Mouse (Mus musculus) intestine, embryonic 14.5 days (tissue): Measurements from ENCODE around the gene Siva1. TPM values are rescaled to one million over a fixed set of nuclear protein-coding genes. Genes with fewer than 3 reads are reported as not detected.

Experiments used
- ATAC-seq: fragments of 200-750 bp; cut with Nextera tagmentation; replicated peaks from 2 replicates; pipeline ENCODE4 v1.8.0; 2017; ENCODE audit warnings: low read depth, moderate number of reproducible peaks, moderate TSS enrichment, moderate library complexity; ENCODE audit not compliant: low FRiP score, low TSS enrichment
- DNase-seq: peaks from one replicate; pipeline ENCODE4 v3.0.0-alpha.2; 2018; ENCODE audit warnings: low spot score
- H3K27ac ChIP-seq: fragments of 300-500 bp; sonication (generic); 2 replicates; pipeline ENCODE4 v1.5.1; 2014; ENCODE audit warnings: low read depth, mild to moderate bottlenecking, control low read depth
- H3K27me3 ChIP-seq: fragments of 300-500 bp; sonication (generic); replicated peaks from 2 replicates; pipeline ENCODE4 v1.6.1; 2014; ENCODE audit warnings: low read length, control low read depth; ENCODE audit not compliant: control insufficient read depth, insufficient read depth
- H3K36me3 ChIP-seq: fragments of 300-500 bp; sonication (generic); 2 replicates; pipeline ENCODE4 v1.6.1; 2014; ENCODE audit warnings: low read length, control low read depth; ENCODE audit not compliant: control insufficient read depth, insufficient read depth
- H3K4me1 ChIP-seq: fragments of 300-500 bp; sonication (generic); replicated peaks from 2 replicates; pipeline ENCODE4 v1.6.1; 2014; ENCODE audit warnings: low read length, control low read depth, mixed read lengths; ENCODE audit not compliant: control insufficient read depth, insufficient read depth
- H3K4me2 ChIP-seq: fragments of 300-500 bp; sonication (generic); 2 replicates; pipeline ENCODE4 v1.6.1; 2014; ENCODE audit warnings: low read length
- H3K4me3 ChIP-seq: fragments of 300-500 bp; sonication (generic); 2 replicates; pipeline ENCODE4 v1.5.1; 2014; ENCODE audit warnings: low read depth, low read length, control low read depth, mixed read lengths
- H3K9ac ChIP-seq: fragments of 300-500 bp; sonication (generic); 2 replicates; pipeline ENCODE4 v1.6.1; 2014; ENCODE audit warnings: mild to moderate bottlenecking, low read length
- H3K9me3 ChIP-seq: fragments of 300-500 bp; sonication (generic); 2 replicates; pipeline ENCODE4 v1.6.1; 2016; ENCODE audit warnings: low read length, control low read depth; ENCODE audit not compliant: control insufficient read depth
- WGBS: fragments of 180-500 bp; shearing (Covaris S2); extraction: QIAGEN DNeasy Blood & Tissue Kit; methylation state at CpG from one replicate; pipeline ENCODE4 v1.1.7; 2014; 5-methylcytosine and 5-hydroxymethylcytosine counted together
- polyA plus RNA-seq: library from polyadenylated mRNA; unstranded; fragments of >200 nt; fragmentation: Nextera tagmentation; extraction: Ambion mirVana; gene quantifications from 2 replicates; pipeline ENCODE4 v1.2.1, GENCODE M21; 2014

Siva1 gene
- polyA plus RNA-seq, 1 experiment from 2014 or later: 324 TPM

- ATAC-seq: no peak
- Histone ChIP-seq H3K27me3 (peaks cover 23% of the 10 kb centered on the region), H3K4me1 (peaks cover 23% of the 10 kb centered on the region; the same call in 1 of the 2 replicates), H3K27ac (no peak overlapping the region), H3K36me3 (no peaks in the 10 kb centered on the region), H3K9ac (no peak overlapping the region), H3K4me3 (peak overlapping the region; percentile 44; the same call in 1 of the 2 replicates), H3K4me2 (peak overlapping the region; percentile 99), H3K9me3 (no peaks in the 10 kb centered on the region)
- no peak for DNase-seq
- WGBS: 25% methylated on average over 13 of the region's 13 CpGs
Measured at GRCm38 (mm10) chr12:112618981-112619685, 25.3 kb upstream of the Siva1 start.

- H3K36me3 ChIP-seq: no peaks in the 10 kb centered on the region
- peak within 1 kb of the TSS; percentile 44 for H3K4me3 ChIP-seq
- under 1% methylated on average over 55 of the region's 56 CpGs for WGBS
- peak; percentile 61 for ATAC-seq
- H3K27me3 ChIP-seq: peaks cover 23% of the 10 kb centered on the region
- no peak within 1 kb of the TSS for H3K27ac ChIP-seq
- peak within 1 kb of the TSS; percentile 99 for H3K4me2 ChIP-seq
- no peaks in the 10 kb centered on the region for H3K9me3 ChIP-seq
- H3K9ac ChIP-seq: peak within 1 kb of the TSS; percentile 51; the same call in 1 of the 2 replicates
- H3K4me1 ChIP-seq: peaks cover 23% of the 10 kb centered on the region; the same call in 1 of the 2 replicates
- DNase-seq: peak; percentile 75
Measured at GRCm38 (mm10) chr12:112619686-112620353, 24.7 kb upstream of the Siva1 start, which contains the start of gene Adssl1. Adssl1 (plus strand) TSS chr12:112620045.

GRCm38 (mm10) chr12:112620354-112621061, 24.0 kb upstream of the Siva1 start:
- no peaks in the 10 kb centered on the region for H3K36me3 ChIP-seq
- DNase-seq (no peak), ATAC-seq (peak; percentile 33; the same call in 1 of the 2 replicates)
- H3K9ac ChIP-seq: peak overlapping the region; percentile 51; the same call in 1 of the 2 replicates
- peaks cover 23% of the 10 kb centered on the region for H3K27me3 ChIP-seq
- peak overlapping the region; percentile 99 for H3K4me2 ChIP-seq
- peak overlapping the region; percentile 44 for H3K4me3 ChIP-seq
- no peak overlapping the region for H3K27ac ChIP-seq
- no peaks in the 10 kb centered on the region for H3K9me3 ChIP-seq
- H3K4me1 ChIP-seq: peaks cover 23% of the 10 kb centered on the region; the same call in 1 of the 2 replicates
- 14% methylated on average over 16 of the region's 16 CpGs for WGBS

- H3K4me3 ChIP-seq: no peak overlapping the region
- H3K27me3 ChIP-seq: peaks cover 23% of the 10 kb centered on the region
- no peak overlapping the region for H3K27ac ChIP-seq
- DNase-seq: no peak
- peaks cover 23% of the 10 kb centered on the region; the same call in 1 of the 2 replicates for H3K4me1 ChIP-seq
- H3K4me2 ChIP-seq: no peak overlapping the region
- ATAC-seq: no peak
- 84% methylated on average over 3 of the region's 3 CpGs for WGBS
- H3K9me3 ChIP-seq: no peaks in the 10 kb centered on the region
- H3K9ac ChIP-seq: no peak overlapping the region
- no peaks in the 10 kb centered on the region for H3K36me3 ChIP-seq
Measured at GRCm38 (mm10) chr12:112621900-112622299, 22.6 kb upstream of the Siva1 start.

- Histone ChIP-seq H3K27me3 (peaks cover 22% of the 10 kb centered on the region), H3K4me1 (peaks cover 15% of the 10 kb centered on the region), H3K36me3 (no peaks in the 10 kb centered on the region), H3K9ac (no peak overlapping the region), H3K4me3 (no peak overlapping the region), H3K27ac (no peak overlapping the region), H3K9me3 (no peaks in the 10 kb centered on the region), H3K4me2 (no peak overlapping the region)
- 19% methylated on average over 2 of the region's 2 CpGs for WGBS
- DNase-seq (peak; percentile 91), ATAC-seq (no peak)
Measured at GRCm38 (mm10) chr12:112623742-112624141, 20.7 kb upstream of the Siva1 start.

- Histone ChIP-seq H3K36me3 (no peaks in the 10 kb centered on the region), H3K4me3 (no peak overlapping the region), H3K27ac (no peak overlapping the region), H3K4me1 (peaks cover 11% of the 10 kb centered on the region), H3K9ac (no peak overlapping the region), H3K9me3 (no peaks in the 10 kb centered on the region), H3K4me2 (no peak overlapping the region), H3K27me3 (peaks cover 11% of the 10 kb centered on the region)
- ATAC-seq (no peak), DNase-seq (no peak)
- 69% methylated on average over 4 of the region's 4 CpGs for WGBS
Measured at GRCm38 (mm10) chr12:112625700-112626099, 18.8 kb upstream of the Siva1 start.

GRCm38 (mm10) chr12:112626455-112626854, 18.0 kb upstream of the Siva1 start:
- Histone ChIP-seq H3K4me3 (no peak overlapping the region), H3K9me3 (no peaks in the 10 kb centered on the region), H3K27me3 (peaks cover 4% of the 10 kb centered on the region), H3K4me2 (no peak overlapping the region), H3K9ac (no peak overlapping the region), H3K27ac (no peak overlapping the region), H3K4me1 (peaks cover 11% of the 10 kb centered on the region; the same call in 1 of the 2 replicates), H3K36me3 (no peaks in the 10 kb centered on the region)
- ATAC-seq (no peak), DNase-seq (no peak)
- WGBS: 62% methylated on average over 6 of the region's 6 CpGs

- no peaks in the 10 kb centered on the region for H3K27me3 ChIP-seq
- H3K9ac ChIP-seq: no peak overlapping the region
- 56% methylated on average over 7 of the region's 7 CpGs for WGBS
- no peak for DNase-seq
- H3K9me3 ChIP-seq: no peaks in the 10 kb centered on the region
- no peak for ATAC-seq
- H3K27ac ChIP-seq: no peak overlapping the region
- no peak overlapping the region for H3K4me2 ChIP-seq
- H3K36me3 ChIP-seq: no peaks in the 10 kb centered on the region
- H3K4me1 ChIP-seq: peaks cover 18% of the 10 kb centered on the region
- H3K4me3 ChIP-seq: no peak overlapping the region
Measured at GRCm38 (mm10) chr12:112627097-112627881, 17.2 kb upstream of the Siva1 start.
